Mouse (Mus musculus) CH12.LX (cell line): Measurements from ENCODE around the gene Acot12. TPM values are rescaled to one million over a fixed set of nuclear protein-coding genes. Genes with fewer than 3 reads are reported as not detected.

Source experiments
- DNase-seq: peaks from one replicate; pipeline ENCODE4 v3.0.0-alpha.2; 2013; ENCODE audit errors: extremely low read depth
- H3K27ac ChIP-seq: 2 replicates; pipeline ENCODE4 v1.5.1; 2012; ENCODE audit warnings: low read depth, mild to moderate bottlenecking, control low read depth, moderate library complexity; ENCODE audit not compliant: insufficient read depth
- H3K27me3 ChIP-seq: replicated peaks from 2 replicates; pipeline ENCODE3; 2012; ENCODE audit warnings: inconsistent platforms
- H3K36me3 ChIP-seq, 2 experiments: replicated peaks in 1 of 2; 2 replicates each; pipeline versions ENCODE3 to v1.6.1; 2012; ENCODE audit warnings: inconsistent platforms in 1 of 2, low read length in 1 of 2, mild to moderate bottlenecking in 1 of 2, mixed read lengths in 1 of 2, moderate library complexity in 1 of 2; ENCODE audit not compliant: control insufficient read depth in 1 of 2, insufficient read depth in 1 of 2
- H3K4me1 ChIP-seq, 2 experiments: 2 replicates each; pipeline ENCODE4 v1.6.1; 2012; ENCODE audit warnings: inconsistent platforms in 1 of 2, moderate library complexity in 1 of 2; ENCODE audit not compliant: insufficient read depth in 2 of 2, control insufficient read depth in 1 of 2
- H3K4me2 ChIP-seq: 2 replicates; pipeline ENCODE4 v1.6.1; 2012; ENCODE audit warnings: low read depth, mild to moderate bottlenecking, control low read depth; ENCODE audit not compliant: poor library complexity, insufficient read depth, severe bottlenecking
- H3K4me3 ChIP-seq, 3 experiments: fragments of 150-350 bp in 1 of 3; sonication (generic) in 1 of 3; replicated peaks in 1 of 3; 2 replicates each; pipeline versions ENCODE3 to v1.5.1; 2011 to 2012; ENCODE audit warnings: low read depth in 2 of 3, low read length in 2 of 3, mild to moderate bottlenecking in 2 of 3, moderate library complexity in 2 of 3, control low read depth in 1 of 3, improper control_type of control experiment in 1 of 3, inconsistent platforms in 1 of 3, mixed read lengths in 1 of 3; ENCODE audit not compliant: poor library complexity in 1 of 3
- H3K79me2 ChIP-seq: replicated peaks from 2 replicates; pipeline ENCODE4 v1.6.1; 2012; ENCODE audit warnings: mild to moderate bottlenecking, moderate library complexity; ENCODE audit not compliant: control insufficient read depth, poor library complexity, insufficient read depth, severe bottlenecking; ENCODE audit errors: extremely low read depth
- H3K9ac ChIP-seq: 2 replicates; pipeline ENCODE4 v1.6.1; 2012; ENCODE audit warnings: low read depth, mild to moderate bottlenecking, control low read depth, moderate library complexity; ENCODE audit not compliant: insufficient read depth
- H3K9me3 ChIP-seq: replicated peaks from 2 replicates; pipeline ENCODE3; 2012; ENCODE audit warnings: low read length, inconsistent platforms, mixed read lengths
- BHLHE40 ChIP-seq: IDR thresholded peaks from 2 replicates; pipeline ENCODE4 v1.6.1; 2011; ENCODE audit warnings: mild to moderate bottlenecking, low read depth, low read length, improper control_type of control experiment
- CHD1 ChIP-seq: IDR thresholded peaks from 2 replicates; pipeline ENCODE4 v1.6.1; 2012; ENCODE audit warnings: low read depth, low read length, improper control_type of control experiment, inconsistent platforms
- CHD2 ChIP-seq: IDR thresholded peaks from 2 replicates; pipeline ENCODE4 v1.6.1; 2011; ENCODE audit warnings: low read length, improper control_type of control experiment
- ELF1 ChIP-seq: IDR thresholded peaks from 2 replicates; pipeline ENCODE4 v1.6.1; 2014; ENCODE audit warnings: low read depth, mild to moderate bottlenecking, inconsistent platforms, low read length, improper control_type of control experiment
- IRF4 ChIP-seq: IDR thresholded peaks from 2 replicates; pipeline ENCODE4 v1.6.1; 2014; ENCODE audit warnings: low read depth, mild to moderate bottlenecking, inconsistent platforms, low read length, improper control_type of control experiment
- MAX ChIP-seq: IDR thresholded peaks from 2 replicates; pipeline ENCODE4 v1.6.1; 2011; ENCODE audit warnings: low read length, improper control_type of control experiment
- MAZ ChIP-seq: IDR thresholded peaks from 2 replicates; pipeline ENCODE4 v1.6.1; 2012; ENCODE audit warnings: low read depth, mild to moderate bottlenecking, inconsistent platforms, low read length, improper control_type of control experiment, moderate library complexity
- MXI1 ChIP-seq: IDR thresholded peaks from 2 replicates; pipeline ENCODE4 v1.6.1; 2011; ENCODE audit warnings: mild to moderate bottlenecking, low read depth, low read length, improper control_type of control experiment
- NRF1 ChIP-seq: IDR thresholded peaks from 2 replicates; pipeline ENCODE4 v1.6.1; 2014; ENCODE audit warnings: low read depth, mild to moderate bottlenecking, inconsistent platforms, low read length, improper control_type of control experiment, moderate library complexity
- POLR2AphosphoS2 ChIP-seq: IDR thresholded peaks from 2 replicates; pipeline ENCODE4 v1.6.1; 2011; ENCODE audit warnings: low read depth, low read length, improper control_type of control experiment
- RAD21 ChIP-seq: IDR thresholded peaks from 2 replicates; pipeline ENCODE4 v1.6.1; 2011; ENCODE audit warnings: low read depth, mild to moderate bottlenecking, low read length, improper control_type of control experiment, moderate library complexity
- TCF12 ChIP-seq: IDR thresholded peaks from 2 replicates; pipeline ENCODE4 v1.6.1; 2014; ENCODE audit warnings: low read depth, mild to moderate bottlenecking, inconsistent platforms, low read length, improper control_type of control experiment
- ZMIZ1 ChIP-seq: IDR thresholded peaks from 2 replicates; pipeline ENCODE4 v1.6.1; 2012; ENCODE audit warnings: low read depth, mild to moderate bottlenecking, inconsistent platforms, low read length, improper control_type of control experiment
- dilution Hi-C: fragments of 300-500 bp; cut with MboI; formaldehyde crosslinking; loops from 2 replicates; pipeline ENCODE4 v1.14.3; 2020; ENCODE audit warnings: low sequenced_read_pairs; ENCODE audit not compliant: extremely low pct_unique_long_range_greater_than_20kb, extremely low pct_ligation_motif_present
- in situ Hi-C: fragments of 300-500 bp; cut with MboI; formaldehyde crosslinking; loops from 3 replicates; pipeline ENCODE4 v1.14.3; 2019; ENCODE audit warnings: low sequenced_read_pairs, low pct_ligation_motif_present, low pct_unique_long_range_greater_than_20kb, mixed read lengths
- polyA plus RNA-seq: library from polyadenylated mRNA; unstranded; fragments of >175 nt; gene quantifications from 2 replicates; pipeline ENCODE4 v1.2.1, GENCODE M21; 2012; ENCODE audit warnings: low read depth; ENCODE audit not compliant: insufficient read length
- total RNA-seq, 2 experiments: library from RNA; depleted of rRNA; stranded (reverse); fragments of 300-350 nt in 1 of 2; fragments of >200 nt in 1 of 2; gene quantifications; 2 replicates each; pipeline ENCODE4 v1.2.3; 2012 to 2014

Acot12 gene
- total and polyA plus RNA-seq, 3 experiments: 0.55 to 1.6 (median 0.96) TPM

GRCm38 (mm10) chr13:91697011-91697410 is 44.3 kb upstream of the Acot12 start (continued):
- TF ChIP-seq TCF12 (no peak), ELF1 (no peak), MAX (no peak), BHLHE40 (no peak), RAD21 (peak; percentile 98), NRF1 (no peak)

- Histone ChIP-seq H3K4me3 (no peak overlapping the region), H3K4me2 (no peak overlapping the region), H3K27me3 (no peaks in the 10 kb centered on the region), H3K9me3 (no peaks in the 10 kb centered on the region), H3K9ac (no peak overlapping the region), H3K4me1 (peaks cover 5 to 25% of the 10 kb centered on the region in 2 experiments), H3K27ac (no peak overlapping the region), H3K36me3 (no peaks in the 10 kb centered on the region), H3K79me2 (no peaks in the 10 kb centered on the region)
- dilution Hi-C loops: no loop called here
- TF ChIP-seq MAZ (no peak), CHD1 (no peak), MXI1 (no peak), POLR2AphosphoS2 (no peak), IRF4 (no peak), ELF1 (peak; percentile 47; the same call in 1 of the 2 replicates)
- peak; percentile 53 for DNase-seq
- in situ Hi-C loops: no loop called here
Observed at GRCm38 (mm10) chr13:91702337-91702736, 39.0 kb upstream of the Acot12 start.

- in situ Hi-C loops: loop anchor here (10.0 kb wide), 1 partner anchor 145 kb away; no protein-coding TSS in a partner anchor
- no peak for DNase-seq
- Histone ChIP-seq H3K36me3 (no peaks in the 10 kb centered on the region), H3K4me2 (no peak overlapping the region), H3K4me1 (peaks cover 9 to 14% of the 10 kb centered on the region in 2 experiments; a peak in 3 of 4 replicates), H3K4me3 (no peak overlapping the region), H3K27ac (no peak overlapping the region), H3K27me3 (no peaks in the 10 kb centered on the region), H3K9me3 (no peaks in the 10 kb centered on the region), H3K79me2 (no peaks in the 10 kb centered on the region), H3K9ac (no peak overlapping the region)
- TF ChIP-seq ZMIZ1 (no peak), CHD2 (no peak)
- dilution Hi-C loops: no loop called here
Observed at GRCm38 (mm10) chr13:91719487-91719886, 21.8 kb upstream of the Acot12 start.
